Mouse (Mus musculus) kidney, embryonic 16.5 days (tissue): Measurements from ENCODE around the gene Gm13304. TPM values are rescaled to one million over a fixed set of nuclear protein-coding genes. Genes with fewer than 3 reads are reported as not detected.
"Not testable (repeated sequence)": the region's sequence is repeated elsewhere in the genome, so short reads cannot be mapped to it uniquely, and the experiment has no call there.

Source experiments
- ATAC-seq: fragments of 200-750 bp; cut with Nextera tagmentation; 2 replicates; pipeline ENCODE4 v1.8.0; 2017; ENCODE audit warnings: moderate TSS enrichment; ENCODE audit not compliant: low FRiP score, low TSS enrichment
- H3K27ac ChIP-seq: fragments of 300-500 bp; sonication (generic); 2 replicates; pipeline ENCODE4 v1.5.1; 2014; ENCODE audit warnings: low read length
- H3K27me3 ChIP-seq: fragments of 300-500 bp; sonication (generic); 2 replicates; pipeline ENCODE4 v1.6.1; 2014; ENCODE audit warnings: low read length, control low read depth, mixed read lengths; ENCODE audit not compliant: insufficient read depth
- H3K36me3 ChIP-seq: fragments of 300-500 bp; sonication (generic); 2 replicates; pipeline ENCODE4 v1.6.1; 2014; ENCODE audit warnings: low read length, control low read depth, mixed read lengths; ENCODE audit not compliant: insufficient read depth
- H3K4me1 ChIP-seq: fragments of 300-500 bp; sonication (generic); 2 replicates; pipeline ENCODE4 v1.6.1; 2014; ENCODE audit warnings: low read length, control low read depth, mixed read lengths; ENCODE audit not compliant: insufficient read depth
- H3K4me2 ChIP-seq: fragments of 300-500 bp; sonication (generic); replicated peaks from 2 replicates; pipeline ENCODE4 v1.6.1; 2014; ENCODE audit warnings: low read depth, low read length
- H3K4me3 ChIP-seq: fragments of 300-500 bp; sonication (generic); 2 replicates; pipeline ENCODE4 v1.5.1; 2014; ENCODE audit warnings: mild to moderate bottlenecking, low read length
- H3K9ac ChIP-seq: fragments of 300-500 bp; sonication (generic); replicated peaks from 2 replicates; pipeline ENCODE4 v1.6.1; 2014; ENCODE audit warnings: low read length
- H3K9me3 ChIP-seq: fragments of 300-500 bp; sonication (generic); 2 replicates; pipeline ENCODE4 v1.6.1; 2016; ENCODE audit warnings: low read length, control low read depth
- WGBS: fragments of 180-500 bp; shearing (Covaris S2); extraction: QIAGEN DNeasy Blood & Tissue Kit; methylation state at CpG from one replicate; pipeline ENCODE4 v1.1.7; 2014; 5-methylcytosine and 5-hydroxymethylcytosine counted together
- polyA plus RNA-seq: library from polyadenylated mRNA; unstranded; fragments of >200 nt; fragmentation: Nextera tagmentation; extraction: Ambion mirVana; gene quantifications from 2 replicates; pipeline ENCODE4 v1.2.1, GENCODE M21; 2015

The Gm13304 gene
- polyA plus RNA-seq: 3.7 and 14.3 TPM in 2 replicates

GRCm38 (mm10) chr4:42114517-42114916 is at the start of gene Gm13304:
Gene Gm13304, plus strand, starts transcription at chr4:42114817.
- H3K9me3 ChIP-seq, ATAC-seq, H3K36me3 ChIP-seq, H3K9ac ChIP-seq, H3K4me2 ChIP-seq, H3K4me1 ChIP-seq, H3K27ac ChIP-seq, H3K27me3 ChIP-seq, H3K4me3 ChIP-seq: not testable (repeated sequence)
- WGBS: no CpG with 5 or more reads among the region's 5 CpGs

GRCm38 (mm10) chr4:42090907-42091306 is 23.7 kb upstream of the Gm13304 start, which contains the start of gene Gm3893:
Gene Gm3893, plus strand, starts transcription at chr4:42091207.
- not testable (repeated sequence) for H3K27ac ChIP-seq, H3K9ac ChIP-seq, ATAC-seq, H3K9me3 ChIP-seq, H3K4me1 ChIP-seq, H3K36me3 ChIP-seq, H3K4me3 ChIP-seq, H3K4me2 ChIP-seq, H3K27me3 ChIP-seq
- no CpG with 5 or more reads among the region's 2 CpGs for WGBS

- not testable (repeated sequence) for H3K4me3 ChIP-seq, H3K4me1 ChIP-seq, ATAC-seq, H3K9me3 ChIP-seq, H3K4me2 ChIP-seq, H3K36me3 ChIP-seq, H3K27me3 ChIP-seq, H3K9ac ChIP-seq, H3K27ac ChIP-seq
- no CpG with 5 or more reads among the region's 9 CpGs for WGBS
Observed at GRCm38 (mm10) chr4:42153136-42153535, 38.5 kb downstream of the Gm13304 start, which contains the start of gene Gm13306. Gene Gm13306, plus strand, starts transcription at chr4:42153436.

Other genes starting within 250 kb of the Gm13304 start
- 33.3 and 35.4 TPM in 2 replicates for gene Gm21541, start 211.2 kb upstream of the Gm13304 start, polyA plus RNA-seq
- 2.0 and 2.2 TPM in 2 replicates for gene Gm20878, start 173.2 kb upstream of the Gm13304 start, polyA plus RNA-seq
- 0.30 and 0.34 TPM in 2 replicates for gene Fam205a4, start 148.8 kb upstream of the Gm13304 start, polyA plus RNA-seq
- 0.10 TPM in 1 of 2 replicates, not detected in the other for gene Gm21093, start 80.1 kb upstream of the Gm13304 start, polyA plus RNA-seq
- gene Gm3893, start 23.6 kb upstream of the Gm13304 start, polyA plus RNA-seq: not detected in 2 replicates
- gene Gm13306, start 38.6 kb downstream of the Gm13304 start, polyA plus RNA-seq: not detected in 2 replicates
- gene Gm13305, start 53.8 kb downstream of the Gm13304 start, polyA plus RNA-seq: 0.59 TPM in 1 of 2 replicates, not detected in the other
- not detected in 2 replicates for gene Gm10600, start 125.8 kb downstream of the Gm13304 start, polyA plus RNA-seq
- gene Ccl21b, start 140.9 kb downstream of the Gm13304 start, polyA plus RNA-seq: 0.64 and 0.65 TPM in 2 replicates
- gene Gm21953, start 179.4 kb downstream of the Gm13304 start, polyA plus RNA-seq: not detected in 2 replicates
- not detected in 2 replicates for gene Fam205a3, start 203.5 kb downstream of the Gm13304 start, polyA plus RNA-seq